In genomic region chr10:43830251-43831018, GRCm38 (mm10) we compare ENCODE assay signal across 15 mouse cellular contexts.
DNase-seq lines count a peak whose midpoint lies in the region; ATAC-seq and TF ChIP-seq lines count a peak whose summit lies in the region.
"Had no signal": no experiment of that assay in that cellular context is flagged by ENCODE, and none has a peak within 500 bp of the region (broad histone marks: within the 10 kb centered on the region; RNA-seq: fewer than 3 reads in every experiment).

No protein-coding gene starts in this region.

- WGBS in heart, embryonic 15.5 days: 30% methylated on average over 17 of the region's 17 CpGs
- WGBS in lung, embryonic 16.5 days: 25% methylated on average over 17 of the region's 17 CpGs
- WGBS in lung, adult 2 months: 38% methylated on average over 17 of the region's 17 CpGs
- WGBS in liver, embryonic 11.5 days: 42% methylated on average over 17 of the region's 17 CpGs
- WGBS in stomach, embryonic 16.5 days: 35% methylated on average over 17 of the region's 17 CpGs

- DNase-seq in heart, adult 9 months (ENCODE audit: low spot score in 2 of 2): no peak
- no peak for DNase-seq in lung, adult 2 months
- DNase-seq in liver, embryonic 11.5 days (ENCODE audit: low spot score): no peak
- no peak for DNase-seq in retina, embryonic 14.5 days (ENCODE audit: low spot score)
- DNase-seq: cerebellum, adult 18-20 months; kidney, postnatal 25 days; liver, embryonic 13.5 days; retina, postnatal 1 day; thymus, postnatal 36 days had no signal

- H3K4me1 ChIP-seq in heart, embryonic 15.5 days (replicated peaks): peaks cover 14% of the 10 kb centered on the region
- peaks cover 5% of the 10 kb centered on the region; the same call in 1 of the 2 replicates for H3K4me1 ChIP-seq in lung, embryonic 16.5 days (replicated peaks; ENCODE audit: control insufficient read depth, insufficient read depth, low read length)
- H3K4me1 ChIP-seq in lung, adult 2 months (ENCODE audit: control insufficient read depth, insufficient read depth, low read length): no peaks in the 10 kb centered on the region
- peaks cover 3% of the 10 kb centered on the region; the same call in 1 of the 2 replicates for H3K4me1 ChIP-seq in liver, embryonic 11.5 days (replicated peaks; ENCODE audit: control insufficient read depth, insufficient read depth, low read length)
- peaks cover 5% of the 10 kb centered on the region; the same call in 1 of the 2 replicates for H3K4me1 ChIP-seq in stomach, embryonic 16.5 days (ENCODE audit: control insufficient read depth, insufficient read depth, low read length)

- no peak for TF ChIP-seq CTCF in lung, adult 2 months (IDR thresholded peaks at IDR 0.05; ENCODE audit: insufficient read depth, low read length)

- no peaks in the 10 kb centered on the region for H3K36me3 ChIP-seq in heart, embryonic 15.5 days
- no peaks in the 10 kb centered on the region for H3K36me3 ChIP-seq in lung, embryonic 16.5 days (ENCODE audit: control insufficient read depth, insufficient read depth, low read length)
- H3K36me3 ChIP-seq in liver, embryonic 11.5 days (ENCODE audit: control insufficient read depth, insufficient read depth, low read length): no peaks in the 10 kb centered on the region
- H3K36me3 ChIP-seq in stomach, embryonic 16.5 days (ENCODE audit: control insufficient read depth, insufficient read depth, low read length): no peaks in the 10 kb centered on the region
- H3K36me3 ChIP-seq: liver, embryonic 13.5 days had no signal

- TF ChIP-seq POLR2A in lung, adult 2 months (IDR thresholded peaks at IDR 0.05; ENCODE audit: borderline replicate concordance, extremely low read depth, low read depth, low read length): no peak

- no peak overlapping the region for H3K27ac ChIP-seq in heart, embryonic 15.5 days
- H3K27ac ChIP-seq in lung, embryonic 16.5 days (ENCODE audit: low read length): no peak overlapping the region
- no peak overlapping the region for H3K27ac ChIP-seq in liver, embryonic 11.5 days (ENCODE audit: low read depth, low read length)
- H3K27ac ChIP-seq in stomach, embryonic 16.5 days (ENCODE audit: low read length): no peak overlapping the region
- H3K27ac ChIP-seq: liver, embryonic 13.5 days had no signal

- H3K9ac ChIP-seq in heart, embryonic 15.5 days: no peak overlapping the region
- H3K9ac ChIP-seq in lung, embryonic 16.5 days (ENCODE audit: low read length): no peak overlapping the region
- H3K9ac ChIP-seq in liver, embryonic 11.5 days (ENCODE audit: low read depth, low read length): no peak overlapping the region
- no peak overlapping the region for H3K9ac ChIP-seq in stomach, embryonic 16.5 days (ENCODE audit: low read length)
- H3K9ac ChIP-seq: liver, embryonic 13.5 days had no signal

- ATAC-seq in heart, embryonic 15.5 days (replicated peaks; ENCODE audit: insufficient number of reproducible peaks, insufficient read depth, low FRiP score, low read depth): no peak
- no peak for ATAC-seq in lung, embryonic 16.5 days (ENCODE audit: low read depth)
- no peak for ATAC-seq in liver, embryonic 11.5 days (replicated peaks; ENCODE audit: low FRiP score)
- no peak for ATAC-seq in stomach, embryonic 16.5 days (ENCODE audit: insufficient read depth, low FRiP score)
- no peak for ATAC-seq in megakaryocyte progenitor cell, adult 5-6 weeks (replicated peaks; ENCODE audit: poor library complexity)
- ATAC-seq: activated CD4-positive, CD25-positive, alpha-beta regulatory T cell, adult 4 months had no signal

- no peaks in the 10 kb centered on the region for H3K27me3 ChIP-seq in heart, embryonic 15.5 days
- no peaks in the 10 kb centered on the region for H3K27me3 ChIP-seq in lung, embryonic 16.5 days (ENCODE audit: control insufficient read depth, insufficient read depth, low read depth, low read length)
- H3K27me3 ChIP-seq in liver, embryonic 11.5 days (replicated peaks; ENCODE audit: control insufficient read depth, insufficient read depth, low read length): no peaks in the 10 kb centered on the region
- H3K27me3 ChIP-seq in stomach, embryonic 16.5 days (ENCODE audit: control insufficient read depth, insufficient read depth, low read length): no peaks in the 10 kb centered on the region
- H3K27me3 ChIP-seq: liver, embryonic 13.5 days had no signal

- H3K4me2 ChIP-seq in heart, embryonic 15.5 days: peak overlapping the region; percentile 12; the same call in 1 of the 2 replicates
- 0 out of 2 replicates have a peak overlapping the region, but pooled peaks have one; percentile 2 for H3K4me2 ChIP-seq in lung, embryonic 16.5 days (ENCODE audit: low read depth, low read length)
- peak overlapping the region; percentile 36 for H3K4me2 ChIP-seq in liver, embryonic 11.5 days
- H3K4me2 ChIP-seq in stomach, embryonic 16.5 days (ENCODE audit: low read depth, low read length): peak overlapping the region; percentile 15; the same call in 1 of the 2 replicates
- H3K4me2 ChIP-seq: liver, embryonic 13.5 days had no signal

- no peak overlapping the region for H3K4me3 ChIP-seq in heart, embryonic 15.5 days
- H3K4me3 ChIP-seq in lung, embryonic 16.5 days (ENCODE audit: low read length): no peak overlapping the region
- H3K4me3 ChIP-seq in lung, adult 2 months (replicated peaks; ENCODE audit: extremely low read depth, low read depth, low read length): no peak overlapping the region
- H3K4me3 ChIP-seq in liver, embryonic 11.5 days (ENCODE audit: low read depth, low read length): no peak overlapping the region
- no peak overlapping the region for H3K4me3 ChIP-seq in stomach, embryonic 16.5 days (replicated peaks; ENCODE audit: low read length)
- H3K4me3 ChIP-seq: liver, embryonic 13.5 days; myocyte had no signal

- H3K9me3 ChIP-seq in heart, embryonic 15.5 days (replicated peaks): 0 out of 2 replicates have a peak, but pooled peaks cover 5% of the 10 kb centered on the region
- no peaks in the 10 kb centered on the region for H3K9me3 ChIP-seq in lung, embryonic 16.5 days (ENCODE audit: control insufficient read depth, low read length)
- H3K9me3 ChIP-seq in liver, embryonic 11.5 days (ENCODE audit: control insufficient read depth, low read length): no peaks in the 10 kb centered on the region
- no peaks in the 10 kb centered on the region for H3K9me3 ChIP-seq in stomach, embryonic 16.5 days (replicated peaks; ENCODE audit: control insufficient read depth, low read length)
